Mouse (Mus musculus) heart, postnatal 14 days (tissue): ENCODE measurements at regions not wholly inside any gene's neighbourhood (a gene's known extent, or its start where the extent isn't known, plus 50 kb on each side); places are given as distances from the start of the nearest gene placed in this dataset.
"Not testable (repeated sequence)": the region's sequence is repeated elsewhere in the genome, so short reads cannot be mapped to it uniquely, and the experiment has no call there.

Experiments used
- DNase-seq, 2 experiments: peaks; one replicate each; pipeline ENCODE4 v3.0.0; 2021 to 2022
- intact Hi-C: fragments of 180-260 bp; cut with DNase I; formaldehyde crosslinking; loops from one replicate; pipeline ENCODE4 v1.15.1; 2025

DNA sequence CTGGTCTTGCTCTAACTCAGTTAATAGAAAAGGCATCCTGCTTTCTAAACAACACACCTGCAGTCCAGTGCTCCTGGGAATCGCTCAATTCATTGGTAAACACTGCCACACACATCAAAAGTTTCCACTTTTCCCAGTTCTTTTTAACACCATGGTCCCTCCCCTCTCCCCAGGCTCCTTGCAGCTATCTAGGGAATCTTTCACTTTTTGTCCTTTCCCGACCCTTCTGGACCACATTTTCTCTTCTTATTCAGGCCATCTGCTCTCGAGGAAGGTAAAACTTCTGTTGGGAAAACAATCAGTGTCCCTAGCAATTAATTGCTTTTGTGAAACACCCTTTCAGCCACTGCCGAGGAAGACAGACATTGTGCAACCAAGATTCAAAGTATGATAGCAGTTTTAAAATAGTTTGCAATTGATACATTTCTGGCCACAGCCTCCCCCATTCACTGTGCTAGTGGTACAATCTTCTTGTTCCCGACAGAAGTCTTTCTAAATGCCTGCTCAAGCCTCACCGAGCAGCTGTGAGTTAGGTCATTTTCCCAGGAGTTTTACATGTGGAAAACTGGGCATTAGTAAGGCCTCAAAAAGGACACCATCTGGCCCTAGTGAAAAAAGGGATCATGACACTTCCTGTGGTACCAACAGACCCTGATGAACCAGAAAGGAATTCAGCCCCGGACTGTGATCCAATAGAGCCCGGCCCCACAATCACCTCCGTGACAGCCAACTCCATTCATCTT, 347.4 kb upstream of the Pou3f2 start:
- peak in 1 of 2 experiments; percentile 6 for DNase-seq
- intact Hi-C loops, result no loop called here

- intact Hi-C loops, result no loop called here
- DNase-seq, result no peak
These were observed 345.8 kb upstream of the Pou3f2 start for GRCm38 (mm10) chr4:22833851-22834440.

GRCm38 (mm10) chr4:22803665-22804064, 315.5 kb upstream of the Pou3f2 start:
- intact Hi-C loops, result no loop called here
- no peak for DNase-seq

DNA sequence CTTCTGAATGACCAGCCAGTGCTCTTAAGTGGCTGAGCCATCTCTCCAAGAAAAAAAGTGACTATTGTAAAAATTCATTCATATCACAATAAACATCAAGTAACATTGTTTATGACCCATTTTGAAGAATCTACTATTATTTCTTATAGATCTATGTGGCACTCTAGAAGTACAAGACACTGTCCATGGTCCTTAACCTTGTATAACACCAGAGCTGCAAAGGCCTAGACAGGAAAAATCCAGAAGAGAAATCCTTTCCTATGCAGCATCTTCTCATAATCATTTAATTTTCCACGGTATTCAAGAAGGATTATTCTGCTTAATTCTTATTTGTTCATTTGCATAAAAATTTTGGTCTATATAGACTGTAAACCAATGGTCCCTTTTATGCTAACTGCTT, 304.7 kb upstream of the Pou3f2 start:
- intact Hi-C loops, result no loop called here
- DNase-seq, result no peak

- intact Hi-C loops, result no loop called here
- DNase-seq, result no peak
These were observed 299.7 kb upstream of the Pou3f2 start for GRCm38 (mm10) chr4:22787866-22788265.

DNA sequence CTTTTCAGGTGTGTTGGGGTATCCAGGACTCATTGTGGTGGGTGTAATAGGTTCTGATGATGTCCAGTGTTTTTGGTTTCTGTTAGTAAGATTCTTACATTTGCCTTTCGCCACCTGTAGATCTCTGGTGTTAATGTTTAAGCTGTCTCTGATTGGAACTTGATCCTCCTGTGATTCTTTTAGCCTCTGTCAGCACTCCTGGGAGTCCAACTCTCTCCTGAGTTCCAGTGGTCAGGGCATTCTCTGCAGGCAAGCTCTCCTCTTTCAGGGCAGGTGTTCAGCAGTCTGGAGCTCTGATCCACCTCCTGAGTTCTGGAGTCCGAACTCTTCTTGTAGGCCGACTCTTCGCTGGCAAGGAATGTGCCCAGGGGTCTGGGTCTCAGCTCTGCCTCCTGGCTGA, 274.9 kb upstream of the Pou3f2 start:
- intact Hi-C loops, DNase-seq: not testable (repeated sequence)
